Mouse (Mus musculus) cerebellum, adult 8-10 months (tissue): ENCODE measurements around the gene Lexm.

Source experiments
- DNase-seq: peaks from one replicate; pipeline ENCODE4 v3.0.0; 2022

The Lexm gene

GRCm38 (mm10) chr4:106622712-106623111, 5.7 kb upstream of the Lexm start:
- DNase-seq = no peak

- no peak for DNase-seq
Measured at GRCm38 (mm10) chr4:106622030-106622493, 5.0 kb upstream of the Lexm start, which contains the start of gene Ttc22. Ttc22 (plus strand) TSS chr4:106622432.

DNA sequence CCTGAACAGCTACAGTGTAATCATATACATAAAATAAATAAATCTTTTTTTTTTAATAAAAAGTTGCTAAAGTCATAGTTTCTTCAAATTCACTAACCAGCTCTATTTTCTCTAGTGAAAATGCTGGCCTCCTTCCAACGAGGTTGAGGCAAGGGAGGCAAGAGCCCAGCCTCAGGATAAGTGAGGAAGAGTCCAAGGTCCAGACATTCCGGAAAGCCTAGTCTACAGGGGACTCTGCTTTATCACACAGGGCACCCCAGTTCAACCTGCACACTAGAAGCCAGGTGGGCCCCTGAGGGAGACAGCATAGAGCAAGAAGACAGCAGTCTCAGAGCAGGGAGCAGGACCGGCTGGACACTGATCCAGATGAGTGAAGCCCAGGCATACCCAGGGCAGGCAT, 4.4 kb upstream of the Lexm start:
- DNase-seq = no peak

- DNase-seq = no peak
Measured at GRCm38 (mm10) chr4:106618898-106619297, 1.9 kb upstream of the Lexm start.

- no peak for DNase-seq
Measured at GRCm38 (mm10) chr4:106615637-106616036, 1.4 kb downstream of the Lexm start.

DNA sequence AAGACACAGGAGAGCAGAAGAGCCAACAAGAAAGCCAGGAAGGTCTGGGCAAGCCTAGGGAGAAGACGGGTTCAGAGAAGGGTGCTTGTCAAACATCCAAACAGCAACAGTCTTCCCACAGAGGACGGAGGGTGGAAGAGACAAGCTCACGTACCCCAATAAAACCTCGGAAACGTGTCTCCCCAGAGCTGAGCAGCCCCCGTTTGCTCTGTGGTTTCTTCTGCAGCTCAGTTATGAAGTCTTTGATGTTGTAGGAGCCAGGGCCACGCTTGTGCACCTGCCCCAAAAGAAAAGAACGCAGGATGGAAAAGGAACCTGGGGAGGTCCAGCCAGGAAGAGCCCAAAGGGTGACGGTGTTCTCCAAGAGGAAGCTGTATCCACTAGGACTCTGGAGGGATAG, 2.2 kb downstream of the Lexm start:
- DNase-seq = no peak

- peak; percentile 66 for DNase-seq
Measured at GRCm38 (mm10) chr4:106614180-106614797, 2.8 kb downstream of the Lexm start.

- no peak for DNase-seq
Measured at GRCm38 (mm10) chr4:106613560-106613959, 3.5 kb downstream of the Lexm start.

DNA sequence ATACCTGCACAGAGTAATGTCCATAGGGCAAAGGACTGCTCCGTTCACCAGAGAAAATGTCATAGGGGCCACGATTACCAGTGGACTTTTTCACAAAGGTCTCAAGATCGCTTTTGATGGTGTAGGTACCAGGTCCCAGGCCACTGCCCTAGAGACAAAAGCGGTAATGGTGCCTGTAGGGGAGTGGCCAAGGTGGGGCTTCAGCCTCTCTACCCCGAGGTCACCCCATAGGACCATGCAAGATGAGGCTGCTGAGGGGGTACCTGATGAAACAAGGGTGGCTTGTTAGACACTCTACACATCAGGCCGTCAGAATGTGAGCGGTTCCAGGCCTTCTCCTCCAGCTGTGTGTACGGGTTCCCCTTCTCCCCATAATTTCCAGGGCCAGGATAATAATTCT, 3.9 kb downstream of the Lexm start:
- DNase-seq = no peak

- no peak for DNase-seq
Measured at GRCm38 (mm10) chr4:106607905-106608304, 9.1 kb downstream of the Lexm start.

GRCm38 (mm10) chr4:106606639-106607554, 10.1 kb downstream of the Lexm start:
- DNase-seq = no peak

- DNase-seq = no peak
Measured at GRCm38 (mm10) chr4:106600770-106601169, 16.3 kb downstream of the Lexm start.

DNA sequence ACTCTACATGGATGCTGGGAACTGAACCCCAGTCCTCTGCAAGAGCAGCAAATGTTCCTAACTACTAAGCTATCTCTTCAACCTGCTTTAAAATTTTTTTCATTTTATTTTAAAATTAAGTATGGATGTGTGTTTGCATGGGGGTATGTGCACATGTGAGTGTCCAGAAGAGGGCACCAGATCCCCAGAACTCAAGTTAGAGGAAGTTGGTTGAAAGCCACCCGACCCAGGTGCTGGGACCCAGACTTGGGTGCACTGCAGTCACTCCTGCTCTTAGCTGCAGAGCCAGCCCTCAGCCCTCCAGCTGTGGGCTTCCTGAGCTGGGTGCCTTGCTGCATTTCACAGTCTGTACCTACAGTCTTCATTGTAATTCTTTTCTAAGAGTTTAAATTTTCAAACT, 17.6 kb downstream of the Lexm start:
- no peak for DNase-seq

DNA sequence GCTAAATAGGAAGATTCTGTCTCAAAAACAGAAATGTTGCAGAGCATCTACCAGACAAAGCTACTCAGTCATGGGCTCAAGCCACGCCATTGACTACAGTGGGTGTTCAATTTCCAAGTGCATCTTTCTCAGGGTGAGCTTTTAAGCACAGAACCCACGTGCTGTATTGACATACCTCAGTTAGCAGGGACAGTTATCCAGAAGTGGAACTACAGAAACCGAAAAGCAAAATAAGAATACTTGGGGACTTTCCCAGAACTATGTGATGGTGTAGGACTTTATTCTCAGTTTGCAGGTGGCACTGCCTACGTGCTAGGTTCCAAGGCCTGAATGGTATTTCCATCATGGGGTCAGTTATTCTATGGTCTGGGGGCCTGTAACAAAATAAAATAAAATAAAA, 19.3 kb downstream of the Lexm start:
- DNase-seq = no peak

GRCm38 (mm10) chr4:106597055-106597454, 20.0 kb downstream of the Lexm start:
- no peak for DNase-seq

- DNase-seq = no peak
Measured at GRCm38 (mm10) chr4:106596200-106596599, 20.8 kb downstream of the Lexm start.

DNA sequence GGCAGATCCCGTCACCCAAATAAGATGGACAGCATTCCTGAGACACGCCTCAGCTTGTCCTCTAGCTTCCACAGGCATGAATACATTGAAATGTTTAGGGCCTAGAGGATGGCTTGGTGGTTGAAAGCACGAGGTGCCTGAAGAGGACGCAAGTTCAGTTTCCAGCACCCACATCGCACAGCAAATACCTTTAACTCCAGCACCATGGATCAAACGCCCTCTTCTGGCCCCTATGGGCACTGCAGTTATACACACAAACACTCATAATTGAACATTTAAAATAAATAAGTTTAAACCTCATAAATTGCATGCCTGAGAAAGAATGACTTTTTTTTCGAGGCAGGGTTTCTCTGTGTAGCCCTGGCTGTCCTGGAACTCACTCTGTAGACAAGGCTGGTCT, 23.4 kb downstream of the Lexm start:
- no peak for DNase-seq

DNA sequence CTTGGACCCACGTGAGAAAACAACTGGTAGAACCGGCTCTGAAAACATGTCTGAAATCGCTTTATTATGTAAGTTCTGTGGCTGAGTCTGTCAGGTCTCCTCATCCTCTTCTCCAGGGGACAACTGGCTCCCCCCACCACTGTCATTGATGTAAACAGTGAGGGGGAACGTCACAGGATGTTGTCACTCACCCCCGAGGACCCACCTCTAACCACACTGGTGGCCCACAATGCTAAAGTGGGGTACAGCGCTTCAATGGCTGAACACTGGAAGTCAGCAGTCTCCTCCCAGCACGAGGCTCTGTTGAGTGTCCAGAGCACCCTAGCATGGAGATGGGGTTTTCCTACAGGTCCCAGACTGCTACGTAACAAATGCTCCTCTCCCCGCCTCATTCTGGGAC, 26.2 kb downstream of the Lexm start:
- DNase-seq = no peak

DNA sequence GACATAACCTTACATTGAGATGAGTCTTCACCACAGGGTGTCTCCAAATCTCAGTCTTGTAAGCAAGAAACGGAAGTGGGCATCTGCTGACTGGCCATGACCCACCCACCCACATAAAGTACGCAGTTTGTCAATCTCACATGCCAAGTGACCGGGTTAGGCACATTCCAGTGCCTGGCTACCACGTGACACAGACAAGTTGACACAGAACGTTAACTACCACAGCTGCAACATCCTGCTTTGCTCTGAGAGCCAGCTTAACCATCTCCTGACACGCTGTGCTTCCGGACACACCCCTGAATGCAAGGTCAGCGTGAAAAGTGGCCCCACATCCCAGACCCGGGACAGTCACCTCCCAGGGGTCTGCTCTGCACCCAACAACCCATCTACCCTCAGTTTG, 26.9 kb downstream of the Lexm start:
- no peak for DNase-seq

DNA sequence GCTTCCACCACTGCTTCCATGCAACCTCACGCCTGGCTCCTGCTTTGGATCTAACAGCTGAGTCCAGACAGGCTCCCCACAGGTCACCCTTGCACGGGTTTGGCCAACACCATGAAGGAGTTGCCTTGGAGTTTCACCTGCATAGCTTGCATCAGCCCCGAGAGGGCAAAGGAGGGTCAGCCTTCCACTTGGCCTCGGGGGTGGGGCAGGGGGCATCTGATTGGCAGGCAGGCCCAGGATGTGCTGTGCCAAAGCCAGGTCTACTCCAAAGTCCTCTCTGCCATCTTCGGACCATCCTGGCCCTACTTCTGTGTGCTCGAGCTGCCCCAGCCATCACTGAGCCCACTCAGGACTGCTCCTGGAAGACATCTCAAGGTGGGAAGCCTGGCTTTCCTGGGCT, 30.0 kb downstream of the Lexm start:
- no peak for DNase-seq

- DNase-seq = no peak
Measured at GRCm38 (mm10) chr4:106584665-106585064, 32.4 kb downstream of the Lexm start.

- no peak for DNase-seq
Measured at GRCm38 (mm10) chr4:106582428-106583153, 34.5 kb downstream of the Lexm start.

GRCm38 (mm10) chr4:106581865-106582204, 35.2 kb downstream of the Lexm start:
- DNase-seq = no peak
